Mouse (Mus musculus): ENCODE measurements around the gene Mfn1.

The Mfn1 gene

DNA sequence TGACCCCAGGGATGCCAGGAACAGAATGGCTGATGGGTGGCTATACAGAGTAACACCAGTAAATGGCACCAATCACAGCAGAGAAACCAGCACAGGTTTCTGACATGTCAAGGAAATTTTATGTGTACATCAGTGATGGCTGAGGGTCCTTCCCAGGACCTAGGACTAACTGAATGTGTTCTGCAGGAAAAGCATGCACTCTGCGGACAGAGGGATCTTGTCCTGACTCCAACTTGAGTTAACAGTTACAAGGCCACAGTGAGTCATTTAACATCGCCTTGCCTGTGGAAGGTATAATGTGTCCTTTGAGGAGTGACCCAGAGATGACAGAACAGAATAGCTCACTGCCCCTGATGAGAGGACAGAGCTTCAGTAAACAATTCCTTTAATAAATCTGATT, 85.5 kb downstream of the Mfn1 start:
- no peak for DNase-seq

- no peak for DNase-seq
These were observed 86.1 kb downstream of the Mfn1 start for GRCm38 (mm10) chr3:32615376-32615775.

- DNase-seq: no peak
These were observed 86.7 kb downstream of the Mfn1 start for GRCm38 (mm10) chr3:32616006-32616330.

DNA sequence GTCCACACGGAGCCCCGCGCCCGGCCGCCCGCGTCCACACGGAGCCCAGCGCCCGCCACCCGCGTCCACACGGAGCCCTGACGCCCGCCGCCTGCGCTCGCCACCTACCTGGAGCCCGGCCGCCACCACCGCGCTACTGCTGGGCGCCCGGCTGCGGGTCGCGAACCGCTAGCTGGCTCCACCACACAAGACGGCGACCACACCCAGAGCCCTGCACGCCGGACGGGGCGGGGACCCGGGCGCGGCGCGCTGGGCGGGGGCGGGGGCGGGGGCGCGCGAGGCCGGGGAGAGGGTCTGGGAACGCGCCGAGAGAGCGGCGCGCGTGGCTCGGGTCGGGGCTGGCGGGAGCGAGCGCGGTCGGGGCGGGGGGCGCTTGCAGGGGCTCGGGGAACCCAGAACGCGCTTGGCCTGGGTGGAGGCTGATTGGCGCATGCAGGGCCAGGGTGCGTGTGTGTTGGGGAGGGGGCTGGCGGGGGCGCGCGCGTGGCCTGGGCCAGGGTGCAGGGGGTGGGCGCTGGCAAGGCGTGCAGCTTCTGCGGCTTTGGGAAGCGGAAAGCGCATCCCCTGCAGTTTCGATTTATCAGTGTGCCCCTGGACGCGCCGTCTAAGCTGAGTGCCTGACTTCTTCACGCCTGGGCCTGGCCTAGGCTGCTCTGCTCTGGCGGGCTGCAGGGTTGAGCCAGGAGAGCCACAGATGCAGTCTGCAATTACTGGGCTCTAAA, 87.2 kb downstream of the Mfn1 start, which contains the start of gene Gnb4:
Gnb4 (minus strand) TSS at position 255 of the 722 bp plus-strand sequence.
- peak; percentile 13 for DNase-seq

GRCm38 (mm10) chr3:32617053-32617642, 87.9 kb downstream of the Mfn1 start:
- no peak for DNase-seq

GRCm38 (mm10) chr3:32621658-32622057, 92.4 kb downstream of the Mfn1 start:
- DNase-seq: no peak

DNA sequence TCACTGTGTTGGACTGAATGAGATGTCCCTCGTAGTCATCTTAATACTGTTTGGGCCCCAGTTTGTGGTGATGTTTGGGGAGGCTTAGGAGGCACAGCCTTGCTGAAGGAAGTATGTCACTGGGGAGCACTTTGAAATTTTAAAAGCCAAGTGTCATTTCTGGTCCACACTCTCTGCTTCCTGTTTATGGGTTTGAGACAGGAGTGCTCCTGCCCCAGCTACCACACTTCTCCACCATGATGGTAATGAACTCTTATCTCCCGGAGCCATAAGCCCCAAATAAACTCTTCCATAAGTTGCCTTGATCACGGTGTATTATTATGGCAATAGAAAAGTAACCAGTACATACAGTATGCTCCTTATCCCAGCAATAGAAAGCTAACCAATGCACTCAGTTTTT, 92.8 kb downstream of the Mfn1 start:
- DNase-seq: no peak

GRCm38 (mm10) chr3:32628141-32628540, 98.9 kb downstream of the Mfn1 start:
- no peak for DNase-seq
